Mouse (Mus musculus): ENCODE measurements around the gene Prkar1b. TPM values are rescaled to one million over a fixed set of nuclear protein-coding genes. Genes with fewer than 3 reads are reported as not detected.
A peak's percentile ranks its signal among the peaks of the same experiment; 100 is the strongest.

Prkar1b gene
- polyA plus RNA-seq, 1 experiment = 5.4 TPM

DNA sequence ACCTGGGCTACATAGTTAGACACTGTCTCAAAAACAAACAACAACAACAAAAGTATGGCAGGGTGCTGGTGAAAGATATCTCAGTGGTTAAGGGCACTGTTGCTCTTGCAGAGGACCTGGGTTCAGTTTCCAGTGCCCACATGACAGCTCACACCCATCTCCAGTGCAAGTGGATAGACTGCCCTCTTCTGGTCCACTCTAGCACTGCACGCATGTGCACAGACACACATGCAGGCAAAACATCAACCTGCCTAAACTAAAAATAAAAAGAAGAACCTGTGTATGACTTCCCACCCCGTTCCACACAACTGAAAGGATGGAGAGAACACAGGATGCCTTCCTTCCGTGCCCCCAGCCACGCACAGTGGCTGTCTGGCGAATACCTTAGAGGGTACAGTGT lies 61.6 kb downstream of the Prkar1b start:
- TF ChIP-seq POLR2A (IDR thresholded peaks at IDR 0.05; ENCODE audit: control insufficient read depth, low read depth, low read length) = no peak
- TF ChIP-seq CTCF (IDR thresholded peaks at IDR 0.05; ENCODE audit: control insufficient read depth, insufficient read depth, insufficient replicate concordance, low read depth, low read length) = peak; percentile 68; the same call in 1 of the 2 replicates
- H3K27me3 ChIP-seq (ENCODE audit: control insufficient read depth, insufficient read depth, low read length) = no peaks in the 10 kb centered on the region
- no peaks in the 10 kb centered on the region for H3K36me3 ChIP-seq (ENCODE audit: control insufficient read depth, insufficient read depth, low read length)
- H3K4me1 ChIP-seq (ENCODE audit: control insufficient read depth, insufficient read depth, low read length) = no peaks in the 10 kb centered on the region
- H3K27ac ChIP-seq (ENCODE audit: control insufficient read depth, insufficient read depth, low read depth, low read length) = no peak overlapping the region
- H3K4me3 ChIP-seq (ENCODE audit: control insufficient read depth, low read depth, low read length) = no peak overlapping the region

DNA sequence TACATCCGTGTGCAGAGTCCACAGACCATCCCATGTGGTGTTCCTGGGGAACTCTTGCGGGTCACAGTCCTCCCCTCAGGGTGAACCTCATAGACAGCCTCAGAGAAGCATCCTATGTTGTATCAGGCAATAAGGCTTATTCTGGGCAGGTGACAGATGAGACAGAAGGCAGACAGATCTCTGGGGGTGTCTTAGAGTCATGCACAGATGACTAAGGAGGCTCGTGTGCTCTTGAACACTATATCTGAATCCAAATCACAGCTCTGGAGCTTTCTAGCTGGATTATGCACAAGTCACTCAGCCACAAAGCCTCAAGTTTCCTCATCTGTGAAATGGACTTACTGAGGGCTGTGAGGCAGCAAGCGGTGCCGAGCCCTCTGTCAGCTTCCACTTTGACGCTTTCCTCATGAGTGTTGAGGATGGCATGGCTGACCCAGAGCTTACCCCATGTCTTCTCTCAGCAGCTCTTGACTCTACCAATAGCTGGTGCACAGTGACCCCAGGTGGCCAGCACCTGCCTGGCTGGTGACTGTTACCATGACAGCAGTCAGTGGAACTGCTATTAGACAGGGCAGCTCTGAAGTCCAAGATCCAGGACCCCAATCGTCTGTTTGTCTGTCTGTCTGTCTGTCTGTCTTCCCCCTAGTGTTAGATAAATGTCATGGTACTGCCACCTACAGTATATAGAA lies 64.8 kb downstream of the Prkar1b start:
- Histone ChIP-seq H3K27me3 (ENCODE audit: control insufficient read depth, insufficient read depth, low read length) (no peaks in the 10 kb centered on the region), H3K4me1 (ENCODE audit: control insufficient read depth, insufficient read depth, low read length) (no peaks in the 10 kb centered on the region), H3K4me3 (ENCODE audit: control insufficient read depth, low read depth, low read length) (no peak overlapping the region), H3K27ac (ENCODE audit: control insufficient read depth, insufficient read depth, low read depth, low read length) (no peak overlapping the region), H3K36me3 (ENCODE audit: control insufficient read depth, insufficient read depth, low read length) (no peaks in the 10 kb centered on the region)
- TF ChIP-seq POLR2A (IDR thresholded peaks at IDR 0.05; ENCODE audit: control insufficient read depth, low read depth, low read length) (no peak), CTCF (IDR thresholded peaks at IDR 0.05; ENCODE audit: control insufficient read depth, insufficient read depth, insufficient replicate concordance, low read depth, low read length) (peak; percentile 58; the same call in 1 of the 2 replicates)

GRCm38 (mm10) chr5:139084302-139084701 lies 65.5 kb downstream of the Prkar1b start:
- Histone ChIP-seq H3K27ac (ENCODE audit: control insufficient read depth, insufficient read depth, low read depth, low read length) (no peak overlapping the region), H3K36me3 (ENCODE audit: control insufficient read depth, insufficient read depth, low read length) (no peaks in the 10 kb centered on the region), H3K27me3 (ENCODE audit: control insufficient read depth, insufficient read depth, low read length) (no peaks in the 10 kb centered on the region), H3K4me1 (ENCODE audit: control insufficient read depth, insufficient read depth, low read length) (no peaks in the 10 kb centered on the region), H3K4me3 (ENCODE audit: control insufficient read depth, low read depth, low read length) (no peak overlapping the region)
- no peak for TF ChIP-seq CTCF (IDR thresholded peaks at IDR 0.05; ENCODE audit: control insufficient read depth, insufficient read depth, insufficient replicate concordance, low read depth, low read length)
- TF ChIP-seq POLR2A (IDR thresholded peaks at IDR 0.05; ENCODE audit: control insufficient read depth, low read depth, low read length) = no peak

DNA sequence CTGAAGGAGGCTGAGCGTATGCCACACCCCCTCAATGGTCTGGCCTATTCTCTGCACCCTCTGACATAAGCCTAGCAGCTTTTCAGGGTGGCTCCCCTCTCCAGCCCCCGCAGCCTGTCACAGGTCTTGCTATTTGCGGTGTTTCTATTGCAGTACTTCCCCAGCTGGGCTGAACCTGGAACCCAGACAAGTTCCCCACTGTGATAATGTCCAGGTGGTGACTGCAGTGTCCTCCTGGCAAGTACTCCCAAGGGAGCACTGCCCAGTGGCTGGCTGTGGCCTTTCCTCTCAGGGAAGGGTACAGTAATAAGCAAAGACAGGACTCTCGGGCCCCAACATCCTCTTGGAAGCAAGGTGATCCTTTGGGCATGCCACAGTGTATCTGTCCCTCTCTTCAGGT lies 66.0 kb downstream of the Prkar1b start:
- Histone ChIP-seq H3K27me3 (ENCODE audit: control insufficient read depth, insufficient read depth, low read length) (no peaks in the 10 kb centered on the region), H3K4me3 (ENCODE audit: control insufficient read depth, low read depth, low read length) (no peak overlapping the region), H3K4me1 (ENCODE audit: control insufficient read depth, insufficient read depth, low read length) (no peaks in the 10 kb centered on the region), H3K27ac (ENCODE audit: control insufficient read depth, insufficient read depth, low read depth, low read length) (no peak overlapping the region), H3K36me3 (ENCODE audit: control insufficient read depth, insufficient read depth, low read length) (no peaks in the 10 kb centered on the region)
- TF ChIP-seq CTCF (IDR thresholded peaks at IDR 0.05; ENCODE audit: control insufficient read depth, insufficient read depth, insufficient replicate concordance, low read depth, low read length) = no peak
- no peak for TF ChIP-seq POLR2A (IDR thresholded peaks at IDR 0.05; ENCODE audit: control insufficient read depth, low read depth, low read length)

- Histone ChIP-seq H3K27ac (ENCODE audit: control insufficient read depth, insufficient read depth, low read depth, low read length) (no peak overlapping the region), H3K27me3 (ENCODE audit: control insufficient read depth, insufficient read depth, low read length) (no peaks in the 10 kb centered on the region), H3K4me1 (ENCODE audit: control insufficient read depth, insufficient read depth, low read length) (no peaks in the 10 kb centered on the region), H3K4me3 (ENCODE audit: control insufficient read depth, low read depth, low read length) (no peak overlapping the region), H3K36me3 (ENCODE audit: control insufficient read depth, insufficient read depth, low read length) (no peaks in the 10 kb centered on the region)
- TF ChIP-seq CTCF (IDR thresholded peaks at IDR 0.05; ENCODE audit: control insufficient read depth, insufficient read depth, insufficient replicate concordance, low read depth, low read length) = no peak
- no peak for TF ChIP-seq POLR2A (IDR thresholded peaks at IDR 0.05; ENCODE audit: control insufficient read depth, low read depth, low read length)
These were observed 68.4 kb downstream of the Prkar1b start for GRCm38 (mm10) chr5:139081370-139081769.

GRCm38 (mm10) chr5:139078156-139078462 lies 71.7 kb downstream of the Prkar1b start:
- Histone ChIP-seq H3K4me3 (ENCODE audit: control insufficient read depth, low read depth, low read length) (no peak overlapping the region), H3K27ac (ENCODE audit: control insufficient read depth, insufficient read depth, low read depth, low read length) (no peak overlapping the region), H3K36me3 (ENCODE audit: control insufficient read depth, insufficient read depth, low read length) (no peaks in the 10 kb centered on the region), H3K27me3 (ENCODE audit: control insufficient read depth, insufficient read depth, low read length) (no peaks in the 10 kb centered on the region), H3K4me1 (ENCODE audit: control insufficient read depth, insufficient read depth, low read length) (peaks cover 4% of the 10 kb centered on the region)
- no peak for TF ChIP-seq POLR2A (IDR thresholded peaks at IDR 0.05; ENCODE audit: control insufficient read depth, low read depth, low read length)
- TF ChIP-seq CTCF (IDR thresholded peaks at IDR 0.05; ENCODE audit: control insufficient read depth, insufficient read depth, insufficient replicate concordance, low read depth, low read length) = no peak

GRCm38 (mm10) chr5:139077311-139078155 lies 72.3 kb downstream of the Prkar1b start:
- H3K4me3 ChIP-seq (ENCODE audit: control insufficient read depth, low read depth, low read length) = no peak overlapping the region
- no peaks in the 10 kb centered on the region for H3K36me3 ChIP-seq (ENCODE audit: control insufficient read depth, insufficient read depth, low read length)
- no peaks in the 10 kb centered on the region for H3K27me3 ChIP-seq (ENCODE audit: control insufficient read depth, insufficient read depth, low read length)
- H3K27ac ChIP-seq (ENCODE audit: control insufficient read depth, insufficient read depth, low read depth, low read length) = no peak overlapping the region
- TF ChIP-seq CTCF (IDR thresholded peaks at IDR 0.05; ENCODE audit: control insufficient read depth, insufficient read depth, insufficient replicate concordance, low read depth, low read length) (no peak), POLR2A (IDR thresholded peaks at IDR 0.05; ENCODE audit: control insufficient read depth, low read depth, low read length) (no peak)
- H3K4me1 ChIP-seq (ENCODE audit: control insufficient read depth, insufficient read depth, low read length) = peaks cover 4% of the 10 kb centered on the region

Data from testis, adult 2 months (tissue).